ENCODE assay signal across 21 mouse cellular contexts in the genomic region with DNA sequence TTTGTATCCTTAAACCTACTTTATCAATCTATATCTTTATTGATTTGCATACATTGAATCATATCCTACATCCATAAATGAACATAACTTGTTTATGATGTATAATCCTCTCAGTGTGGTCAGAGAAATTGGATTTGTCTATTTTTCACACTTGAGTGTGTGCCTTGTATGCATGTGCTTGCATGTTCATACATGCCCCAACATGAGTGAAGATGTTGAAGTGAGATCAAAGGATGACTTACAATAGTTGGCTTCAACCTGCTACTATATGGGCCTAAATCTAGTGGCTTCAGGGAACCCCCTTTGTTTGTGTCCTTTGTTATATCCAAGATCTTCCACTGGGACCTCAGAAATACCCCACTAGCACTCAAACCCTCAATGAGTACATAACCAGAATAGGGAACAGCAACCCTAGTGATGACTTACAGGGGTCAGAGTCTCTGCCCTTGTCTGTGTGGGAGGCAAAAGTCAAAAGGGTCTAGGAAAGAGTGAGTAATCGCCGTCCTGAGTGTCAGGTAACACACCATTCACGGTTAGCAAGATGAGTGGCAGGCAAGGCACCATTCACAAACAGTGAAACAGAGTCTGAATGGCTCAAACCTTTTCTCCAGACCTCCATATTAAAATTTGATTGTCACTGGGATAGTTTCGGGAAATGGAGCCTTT.
A peak's percentile ranks its signal among the peaks of the same experiment; 100 is the strongest.
DNase-seq lines count a peak whose midpoint lies in the region; ATAC-seq and TF ChIP-seq lines count a peak whose summit lies in the region.
"Had no signal": no experiment of that assay in that cellular context is flagged by ENCODE, and none has a peak within 500 bp of the region (broad histone marks: within the 10 kb centered on the region; RNA-seq: fewer than 3 reads in every experiment).

No protein-coding gene starts in this region.

- H3K9me3 ChIP-seq in CH12.LX (replicated peaks; ENCODE audit: low read length) = no peaks in the 10 kb centered on the region
- H3K9me3 ChIP-seq in liver, postnatal 0 days (ENCODE audit: low read length) = no peaks in the 10 kb centered on the region
- H3K9me3 ChIP-seq: G1E had no signal

- no peak for TF ChIP-seq RAD21 in CH12.LX (IDR thresholded peaks at IDR 0.05; ENCODE audit: low read depth, low read length)

- no peak for ATAC-seq in liver, postnatal 0 days
- ATAC-seq: activated CD4-positive, CD25-positive, alpha-beta regulatory T cell, adult 4 months; CD4-positive, CD25-positive, alpha-beta regulatory T cell, adult 4 months; Patski had no signal

- TF ChIP-seq POLR2A in CH12.LX (IDR thresholded peaks at IDR 0.05; ENCODE audit: low read depth, low read length) = no peak

- H3K4me2 ChIP-seq in CH12.LX (ENCODE audit: insufficient read depth, low read depth, poor library complexity, severe bottlenecking) = no peak overlapping the region
- no peak overlapping the region for H3K4me2 ChIP-seq in liver, postnatal 0 days (ENCODE audit: low read depth, low read length)

- H3K4me3 ChIP-seq in CH12.LX (replicated peaks in 1 of 3; ENCODE audit: low read depth in 2 of 3, low read length in 2 of 3, poor library complexity in 1 of 3) = no peak overlapping the region
- no peak overlapping the region for H3K4me3 ChIP-seq in liver, postnatal 0 days (ENCODE audit: low read depth, low read length)

- no peak overlapping the region for H3K9ac ChIP-seq in CH12.LX (ENCODE audit: insufficient read depth, low read depth)
- H3K9ac ChIP-seq in liver, postnatal 0 days (replicated peaks) = no peak overlapping the region

- dilution Hi-C loops in CH12.LX (cut with MboI; ENCODE audit: extremely low pct_ligation_motif_present, extremely low pct_unique_long_range_greater_than_20kb, low sequenced_read_pairs) = no loop called here

- DNase-seq in 3T3-L1 (ENCODE audit: low read depth, low spot score) (peak; percentile 37), CH12.LX (ENCODE audit: extremely low read depth) (peak; percentile 71)
- DNase-seq in splenic B cell, adult 2 months (ENCODE audit: low read depth, low spot score) = peak; percentile 39
- no peak for DNase-seq in liver, postnatal 0 days
- no peak for DNase-seq in gastrocnemius, postnatal 25 days
- no peak for DNase-seq in urinary bladder, adult 18-20 months (ENCODE audit: low spot score in 2 of 2)
- DNase-seq: adrenal gland, adult 2 months; adrenal gland, adult 8-10 months; adrenal gland, postnatal 10 days; adrenal gland, postnatal 14 days; adrenal gland, postnatal 25 days; adrenal gland, postnatal 36 days; cerebellum, adult 11 months; cerebellum, adult 11-12 months; cerebellum, adult 18-20 months; cerebellum, adult 2 months; cerebellum, adult 8-10 months had no signal

- peak overlapping the region; percentile 21; the same call in 1 of the 2 replicates for H3K27ac ChIP-seq in CH12.LX (ENCODE audit: insufficient read depth, low read depth)
- no peak overlapping the region for H3K27ac ChIP-seq in liver, postnatal 0 days (ENCODE audit: low read depth)

- H3K4me1 ChIP-seq in CH12.LX (ENCODE audit: control insufficient read depth in 1 of 2, insufficient read depth in 2 of 2) = peaks cover 11 to 24% of the 10 kb centered on the region in 2 experiments
- no peaks in the 10 kb centered on the region for H3K4me1 ChIP-seq in liver, postnatal 0 days (ENCODE audit: insufficient read depth)

- 69% methylated on average over 4 of the region's 4 CpGs for WGBS in liver, postnatal 0 days (ENCODE audit: insufficient replicate concordance)

- TF ChIP-seq CTCF in CH12.LX (conservative IDR thresholded peaks at IDR 0.05 in 1 of 2, IDR thresholded peaks at IDR 0.05 in 1 of 2; ENCODE audit: low read depth in 2 of 2, low read length in 2 of 2) = no peak
- TF ChIP-seq CTCF in liver, postnatal 0 days (IDR thresholded peaks at IDR 0.05; ENCODE audit: low read depth) = no peak

- no peaks in the 10 kb centered on the region for H3K27me3 ChIP-seq in CH12.LX (replicated peaks)
- H3K27me3 ChIP-seq in splenic B cell, adult 2 months (ENCODE audit: control insufficient read depth, insufficient read depth, low read length, poor library complexity, severe bottlenecking) = no peaks in the 10 kb centered on the region
- no peaks in the 10 kb centered on the region for H3K27me3 ChIP-seq in liver, postnatal 0 days (ENCODE audit: insufficient read depth, low read length)
- H3K27me3 ChIP-seq: Patski had no signal

- in situ Hi-C loops in CH12.LX (cut with MboI; ENCODE audit: low pct_ligation_motif_present, low pct_unique_long_range_greater_than_20kb, low sequenced_read_pairs) = no loop called here

- TF ChIP-seq EP300 in CH12.LX (IDR thresholded peaks at IDR 0.05; ENCODE audit: low read length) = peak; percentile 89
- TF ChIP-seq EP300 in liver, postnatal 0 days (IDR thresholded peaks at IDR 0.05; ENCODE audit: low read depth) = no peak

- no peaks in the 10 kb centered on the region for H3K79me2 ChIP-seq in CH12.LX (replicated peaks; ENCODE audit: control insufficient read depth, extremely low read depth, insufficient read depth, poor library complexity, severe bottlenecking)

- H3K36me3 ChIP-seq in CH12.LX (replicated peaks in 1 of 2; ENCODE audit: control insufficient read depth in 1 of 2, insufficient read depth in 1 of 2, low read length in 1 of 2) = no peaks in the 10 kb centered on the region
- no peaks in the 10 kb centered on the region for H3K36me3 ChIP-seq in splenic B cell, adult 2 months (ENCODE audit: control insufficient read depth, insufficient read depth, low read length, poor library complexity, severe bottlenecking)
- no peaks in the 10 kb centered on the region for H3K36me3 ChIP-seq in liver, postnatal 0 days (replicated peaks; ENCODE audit: insufficient read depth, low read length)
- H3K36me3 ChIP-seq: G1E had no signal

TF ChIP-seq in CH12.LX, 34 proteins besides CTCF, POLR2A, EP300 and RAD21:
- no peak for TF ChIP-seq ZMIZ1 (IDR thresholded peaks at IDR 0.05; ENCODE audit: low read depth, low read length)
- peak; percentile 73 for TF ChIP-seq ETS1 (conservative IDR thresholded peaks at IDR 0.05; ENCODE audit: low read depth, low read length)
- no peak for TF ChIP-seq MXI1 (IDR thresholded peaks at IDR 0.05; ENCODE audit: low read depth, low read length)
- TF ChIP-seq ZC3H11A (IDR thresholded peaks at IDR 0.05; ENCODE audit: low read depth, low read length) = no peak
- TF ChIP-seq ZKSCAN1 (IDR thresholded peaks at IDR 0.05; ENCODE audit: borderline replicate concordance, low read depth, low read length) = no peak
- TF ChIP-seq MAFK (IDR thresholded peaks at IDR 0.05; ENCODE audit: insufficient replicate concordance, low read length) = no peak
- TF ChIP-seq MAZ (IDR thresholded peaks at IDR 0.05; ENCODE audit: low read depth, low read length) = 0 out of 2 replicates have a peak, but pooled peaks have one; percentile 57
- TF ChIP-seq E2F4 (IDR thresholded peaks at IDR 0.05; ENCODE audit: insufficient replicate concordance, low read depth, low read length) = no peak
- TF ChIP-seq MEF2A (IDR thresholded peaks at IDR 0.05; ENCODE audit: borderline replicate concordance, low read depth, low read length) = peak; percentile 67; the same call in 1 of the 2 replicates
- TF ChIP-seq TCF12 (IDR thresholded peaks at IDR 0.05; ENCODE audit: low read depth, low read length) = peak; percentile 44; the same call in 1 of the 2 replicates
- TF ChIP-seq CHD2 (IDR thresholded peaks at IDR 0.05; ENCODE audit: low read length) = peak; percentile 54; the same call in 1 of the 2 replicates
- no peak for TF ChIP-seq HCFC1 (IDR thresholded peaks at IDR 0.05; ENCODE audit: low read depth, low read length)
- TF ChIP-seq RCOR1 (conservative IDR thresholded peaks at IDR 0.05; ENCODE audit: low read depth, low read length) = peak; percentile 65; the same call in 1 of the 2 replicates
- peak; percentile 92 for TF ChIP-seq JUN (IDR thresholded peaks at IDR 0.05; ENCODE audit: insufficient read depth, low read depth, low read length)
- peak; percentile 96 for TF ChIP-seq JUND (conservative IDR thresholded peaks at IDR 0.05; ENCODE audit: low read depth, low read length)
- peak; percentile 98 for TF ChIP-seq CHD1 (IDR thresholded peaks at IDR 0.05; ENCODE audit: low read depth, low read length)
- TF ChIP-seq USF1 (IDR thresholded peaks at IDR 0.05; ENCODE audit: low read depth, low read length) = no peak
- TF ChIP-seq IRF4 (IDR thresholded peaks at IDR 0.05; ENCODE audit: low read depth, low read length) = peak; percentile 85
- TF ChIP-seq MAX (IDR thresholded peaks at IDR 0.05; ENCODE audit: low read length) = no peak

Comparison
In these comparisons a context has a peak if more than half of its experiments do, and no peak if none do; other contexts are left out.
1. DNase-seq: peak in 3T3-L1 (single experiment), CH12.LX (single experiment) and splenic B cell, adult 2 months (single experiment); none in liver, postnatal 0 days (single experiment), gastrocnemius, postnatal 25 days (single experiment) and urinary bladder, adult 18-20 months (0 of 2).